Mouse (Mus musculus) heart, adult 2 months (tissue): ENCODE measurements around the gene Itm2c. TPM values are rescaled to one million over a fixed set of nuclear protein-coding genes. Genes with fewer than 3 reads are reported as not detected.

ENCODE experiments used
- DNase-seq, 2 experiments: peaks; one replicate each; pipeline ENCODE4 v3.0.0; 2021
- H3K27ac ChIP-seq: fragments of 200-600 bp; 2 replicates; pipeline ENCODE4 v1.8.1; 2022
- H3K27me3 ChIP-seq: fragments of 200-500 bp; 2 replicates; pipeline ENCODE4 v1.6.1; 2012; ENCODE audit warnings: mild to moderate bottlenecking, low read length, inconsistent platforms, mixed read lengths; ENCODE audit not compliant: control insufficient read depth, insufficient read depth
- H3K36me3 ChIP-seq: fragments of 200-500 bp; 2 replicates; pipeline ENCODE4 v1.6.1; 2012; ENCODE audit warnings: low read length, inconsistent platforms; ENCODE audit not compliant: control insufficient read depth, insufficient read depth
- H3K4me1 ChIP-seq: fragments of 200-500 bp; 2 replicates; pipeline ENCODE4 v1.6.1; 2011; ENCODE audit warnings: low read length; ENCODE audit not compliant: control insufficient read depth, insufficient read depth
- H3K4me3 ChIP-seq: fragments of 200-600 bp; 2 replicates; pipeline ENCODE4 v1.8.1; 2022
- H3K79me2 ChIP-seq: fragments of 200-500 bp; replicated peaks from 2 replicates; pipeline ENCODE4 v1.6.1; 2012; ENCODE audit warnings: mild to moderate bottlenecking, inconsistent platforms, low read length, moderate library complexity, mixed read lengths; ENCODE audit not compliant: control insufficient read depth, insufficient read depth
- H3K9ac ChIP-seq: fragments of 200-500 bp; 2 replicates; pipeline ENCODE4 v1.6.1; 2012; ENCODE audit warnings: low read depth, mild to moderate bottlenecking, control low read depth, inconsistent platforms, low read length, mixed read lengths
- CTCF ChIP-seq: fragments of 200-600 bp; IDR thresholded peaks from 2 replicates; pipeline ENCODE4 v1.8.1; 2022; ENCODE audit warnings: antibody characterized with exemption, mild to moderate bottlenecking, moderate library complexity
- EP300 ChIP-seq: fragments of 200-500 bp; IDR thresholded peaks from 2 replicates; pipeline ENCODE4 v1.6.1; 2011; ENCODE audit warnings: low read depth, low read length, control low read depth; ENCODE audit not compliant: insufficient read depth
- POLR2A ChIP-seq: fragments of 200-500 bp; IDR thresholded peaks from 2 replicates; pipeline ENCODE4 v1.6.1; 2011; ENCODE audit warnings: mild to moderate bottlenecking, low read depth, low read length, control low read depth; ENCODE audit not compliant: insufficient read depth
- WGBS: fragments of 180-500 bp; shearing (Covaris S2); methylation state at CpG from one replicate; pipeline ENCODE4 v1.1.7; 2018; 5-methylcytosine and 5-hydroxymethylcytosine counted together
- intact Hi-C: fragments of 180-260 bp; cut with DNase I; formaldehyde crosslinking; loops from one replicate; pipeline ENCODE4 v1.15.1; 2025
- polyA plus RNA-seq: library from polyadenylated mRNA; depleted of rRNA; stranded (reverse); fragments of >200 nt; gene quantifications from 2 replicates; pipeline ENCODE4 v1.2.3, GENCODE M21; 2012; rRNA removed
- total RNA-seq, 2 experiments: library from RNA; stranded (reverse); gene quantifications; 2 replicates each; pipeline ENCODE4 v1.2.3; 2021

The Itm2c gene
- total and polyA plus RNA-seq, 3 experiments, result 60.3 to 101 (median 62.0) TPM

GRCm38 (mm10) chr1:85955150-85955549, 61.1 kb downstream of the Itm2c start:
- intact Hi-C loops, result no loop called here
- peaks cover 3% of the 10 kb centered on the region; the same call in 1 of the 2 replicates for H3K4me1 ChIP-seq

GRCm38 (mm10) chr1:85957290-85957689, 63.2 kb downstream of the Itm2c start:
- no peak for DNase-seq
- TF ChIP-seq EP300, result no peak
- no peak for TF ChIP-seq CTCF
- no peak for TF ChIP-seq POLR2A
- 44% methylated on average over 5 of the region's 5 CpGs for WGBS
- H3K27ac ChIP-seq, result no peak overlapping the region
- H3K27me3 ChIP-seq, result no peaks in the 10 kb centered on the region
- no peaks in the 10 kb centered on the region for H3K36me3 ChIP-seq
- no peak overlapping the region for H3K4me3 ChIP-seq
- peaks cover 3% of the 10 kb centered on the region; the same call in 1 of the 2 replicates for H3K4me1 ChIP-seq
- H3K9ac ChIP-seq, result no peak overlapping the region
- intact Hi-C loops, result no loop called here
- H3K79me2 ChIP-seq, result no peaks in the 10 kb centered on the region

More at GRCm38 (mm10) chr1:85955150-85955549, 61.1 kb downstream of the Itm2c start:
- H3K9ac ChIP-seq, result no peak overlapping the region
- WGBS, result 74% methylated on average over 3 of the region's 3 CpGs
- no peaks in the 10 kb centered on the region for H3K36me3 ChIP-seq
- no peak overlapping the region for H3K27ac ChIP-seq
- TF ChIP-seq CTCF (no peak), POLR2A (no peak), EP300 (no peak)
- no peaks in the 10 kb centered on the region for H3K79me2 ChIP-seq
- H3K4me3 ChIP-seq, result no peak overlapping the region
- no peaks in the 10 kb centered on the region for H3K27me3 ChIP-seq
- no peak for DNase-seq

- no peaks in the 10 kb centered on the region for H3K79me2 ChIP-seq
- no peak overlapping the region for H3K4me3 ChIP-seq
- intact Hi-C loops, result no loop called here
- WGBS, result 53% methylated on average over 9 of the region's 9 CpGs
- no peaks in the 10 kb centered on the region for H3K36me3 ChIP-seq
- H3K27me3 ChIP-seq, result no peaks in the 10 kb centered on the region
- DNase-seq, result no peak
- H3K27ac ChIP-seq, result no peak overlapping the region
- peaks cover 3% of the 10 kb centered on the region; the same call in 1 of the 2 replicates for H3K4me1 ChIP-seq
- H3K9ac ChIP-seq, result no peak overlapping the region
- TF ChIP-seq CTCF (no peak), POLR2A (no peak), EP300 (no peak)
These were observed 64.0 kb downstream of the Itm2c start for GRCm38 (mm10) chr1:85957942-85958619.

Other genes starting within 250 kb of the Itm2c start
- gene Sp100, start 244.3 kb upstream of the Itm2c start, total RNA-seq, result 10 to 100 TPM; 16.9 to 21.6 TPM
- 13.5 and 25.3 TPM in 2 replicates for gene Sp100, start 244.3 kb upstream of the Itm2c start, polyA plus RNA-seq
- gene A630001G21Rik, start 115.6 kb upstream of the Itm2c start, total RNA-seq, result under 1 TPM; 0.20 to 0.37 TPM
- 1.2 and 1.3 TPM in 2 replicates for gene A630001G21Rik, start 115.6 kb upstream of the Itm2c start, polyA plus RNA-seq
- gene Cab39, start 100.8 kb upstream of the Itm2c start, total RNA-seq, result 100 to 1,000 TPM; 113 to 118 TPM
- 36.7 and 59.1 TPM in 2 replicates for gene Cab39, start 100.8 kb upstream of the Itm2c start, polyA plus RNA-seq
- not detected for gene 4933407L21Rik, start 34.2 kb downstream of the Itm2c start, total RNA-seq
- not detected in 2 replicates for gene 4933407L21Rik, start 34.2 kb downstream of the Itm2c start, polyA plus RNA-seq
- not detected for gene Gpr55, start 66.7 kb downstream of the Itm2c start, total RNA-seq
- gene Gpr55, start 66.7 kb downstream of the Itm2c start, polyA plus RNA-seq, result 0.03 TPM in 1 of 2 replicates, not detected in the other
- gene Spata3, start 122.5 kb downstream of the Itm2c start, total RNA-seq, result not detected
- gene Spata3, start 122.5 kb downstream of the Itm2c start, polyA plus RNA-seq, result 0.67 and 0.80 TPM in 2 replicates
- not detected for gene 2810459M11Rik, start 151.6 kb downstream of the Itm2c start, total RNA-seq
- 0.06 TPM in 1 of 2 replicates, not detected in the other for gene 2810459M11Rik, start 151.6 kb downstream of the Itm2c start, polyA plus RNA-seq
- gene Psmd1, start 170.1 kb downstream of the Itm2c start, total RNA-seq, result 100 to 1,000 TPM in 1 of 2 experiments, 10 to 100 TPM in 1; 91.6 to 104 TPM
- 65.0 and 102 TPM in 2 replicates for gene Psmd1, start 170.1 kb downstream of the Itm2c start, polyA plus RNA-seq
- under 1 TPM; 0.50 to 0.61 TPM for gene Htr2b, start 217.7 kb downstream of the Itm2c start, total RNA-seq
- gene Htr2b, start 217.7 kb downstream of the Itm2c start, polyA plus RNA-seq, result 0.53 and 0.62 TPM in 2 replicates
- gene Gm21972, start 239.4 kb downstream of the Itm2c start, total RNA-seq, result under 1 TPM in 1 of 2 experiments, not detected in 1; 0.57 TPM
- not detected in 2 replicates for gene Gm21972, start 239.4 kb downstream of the Itm2c start, polyA plus RNA-seq